Mouse (Mus musculus) testis, adult 2 months (tissue): ENCODE data around the gene Osbpl8. TPM values are rescaled to one million over a fixed set of nuclear protein-coding genes. Genes with fewer than 3 reads are reported as not detected.

ENCODE experiments used
- H3K27ac ChIP-seq: fragments of 200-500 bp; 2 replicates; pipeline ENCODE4 v1.5.1; 2012; ENCODE audit warnings: low read depth, low read length; ENCODE audit not compliant: control insufficient read depth, insufficient read depth
- H3K27me3 ChIP-seq: fragments of 200-500 bp; 2 replicates; pipeline ENCODE4 v1.6.1; 2012; ENCODE audit warnings: mild to moderate bottlenecking, low read length, moderate library complexity; ENCODE audit not compliant: control insufficient read depth, insufficient read depth
- H3K36me3 ChIP-seq: fragments of 200-500 bp; 2 replicates; pipeline ENCODE4 v1.6.1; 2012; ENCODE audit warnings: mild to moderate bottlenecking, low read length; ENCODE audit not compliant: control insufficient read depth, insufficient read depth
- H3K4me1 ChIP-seq: fragments of 200-500 bp; 2 replicates; pipeline ENCODE4 v1.6.1; 2012; ENCODE audit warnings: low read length; ENCODE audit not compliant: control insufficient read depth, insufficient read depth
- H3K4me3 ChIP-seq: fragments of 200-500 bp; 2 replicates; pipeline ENCODE4 v1.5.1; 2012; ENCODE audit warnings: low read depth, mild to moderate bottlenecking, low read length, moderate library complexity, mixed read lengths; ENCODE audit not compliant: control insufficient read depth
- CTCF ChIP-seq: fragments of 200-500 bp; IDR thresholded peaks from 2 replicates; pipeline ENCODE4 v1.5.1; 2012; ENCODE audit warnings: low read depth, mild to moderate bottlenecking, inconsistent platforms, low read length, moderate library complexity; ENCODE audit not compliant: control insufficient read depth, insufficient read depth, insufficient replicate concordance
- POLR2A ChIP-seq: fragments of 200-500 bp; IDR thresholded peaks from 2 replicates; pipeline ENCODE4 v1.6.1; 2012; ENCODE audit warnings: low read depth, mild to moderate bottlenecking, inconsistent platforms, low read length, moderate library complexity; ENCODE audit not compliant: control insufficient read depth
- polyA plus RNA-seq: library from polyadenylated mRNA; depleted of rRNA; stranded (reverse); fragments of >200 nt; gene quantifications from 2 replicates; pipeline ENCODE4 v1.2.3, GENCODE M21; 2012

Gene Osbpl8
- polyA plus RNA-seq, 1 experiment = 4.7 TPM

- no peaks in the 10 kb centered on the region for H3K27me3 ChIP-seq
- no peaks in the 10 kb centered on the region; the same call in none of the 2 replicates for H3K4me1 ChIP-seq
- peak within 1 kb of the TSS; percentile 95 for H3K27ac ChIP-seq
- H3K4me3 ChIP-seq = peak within 1 kb of the TSS; percentile 100
- H3K36me3 ChIP-seq = no peaks in the 10 kb centered on the region
- TF ChIP-seq CTCF = peak; percentile 63; the same call in 1 of the 2 replicates
- TF ChIP-seq POLR2A = peak; percentile 93
These were observed 133.9 kb downstream of the Osbpl8 start, which contains the start of gene Bbs10 for GRCm38 (mm10) chr10:111298140-111299098. Gene Bbs10 (plus strand): TSS chr10:111298679.

DNA sequence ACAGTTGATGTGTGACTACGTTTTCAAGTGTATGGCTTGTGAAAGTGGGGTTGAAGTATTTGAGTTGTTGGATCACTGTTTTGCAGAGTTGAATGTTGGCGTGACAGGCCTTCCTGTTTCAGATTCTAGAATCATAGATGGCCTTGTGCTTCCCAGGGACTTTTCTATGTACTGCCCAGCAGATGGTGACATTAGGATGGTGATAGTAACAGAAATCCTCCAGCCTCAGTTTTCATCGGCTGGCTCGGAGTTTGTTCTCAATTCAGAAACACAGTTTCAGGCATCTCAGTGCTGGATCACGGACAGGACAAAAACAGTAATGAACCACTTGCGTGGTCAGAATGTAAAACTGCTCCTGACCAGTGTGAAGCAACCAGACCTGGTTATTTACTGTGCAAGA, 135.0 kb downstream of the Osbpl8 start:
- Histone ChIP-seq H3K4me3 (no peak overlapping the region; the same call in 1 of the 2 replicates), H3K27me3 (no peaks in the 10 kb centered on the region), H3K27ac (no peak overlapping the region), H3K4me1 (no peaks in the 10 kb centered on the region; the same call in none of the 2 replicates), H3K36me3 (no peaks in the 10 kb centered on the region)
- TF ChIP-seq CTCF (no peak), POLR2A (no peak)

- H3K4me1 ChIP-seq = no peaks in the 10 kb centered on the region; the same call in none of the 2 replicates
- no peak overlapping the region for H3K4me3 ChIP-seq
- H3K27ac ChIP-seq = no peak overlapping the region
- no peak for TF ChIP-seq POLR2A
- no peak for TF ChIP-seq CTCF
- no peaks in the 10 kb centered on the region for H3K27me3 ChIP-seq
- H3K36me3 ChIP-seq = no peaks in the 10 kb centered on the region
These were observed 136.5 kb downstream of the Osbpl8 start for GRCm38 (mm10) chr10:111301041-111301440.

DNA sequence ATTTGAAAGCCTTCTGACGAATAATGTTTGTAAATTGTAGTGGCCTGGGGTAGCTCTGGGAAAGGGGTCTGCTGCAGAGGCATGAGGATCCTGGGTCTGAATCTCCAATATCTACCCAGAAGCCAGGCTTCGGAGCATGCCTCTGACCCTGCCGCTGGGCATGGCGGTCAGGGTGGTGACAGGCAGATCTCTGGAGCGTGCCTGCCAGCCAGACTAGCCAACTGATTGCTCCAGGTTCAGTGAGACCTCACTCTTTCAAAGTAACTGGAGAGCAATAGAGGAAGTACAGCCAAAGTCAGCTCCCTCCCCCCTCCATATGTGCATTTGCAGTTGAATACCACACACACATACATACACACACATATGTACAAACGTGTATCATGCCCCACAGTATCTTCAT, 137.9 kb downstream of the Osbpl8 start:
- no peak for TF ChIP-seq POLR2A
- TF ChIP-seq CTCF = no peak
- Histone ChIP-seq H3K27ac (no peak overlapping the region), H3K4me1 (no peaks in the 10 kb centered on the region; the same call in none of the 2 replicates), H3K27me3 (no peaks in the 10 kb centered on the region), H3K36me3 (no peaks in the 10 kb centered on the region), H3K4me3 (no peak overlapping the region)

- Histone ChIP-seq H3K4me3 (no peak overlapping the region), H3K27ac (no peak overlapping the region), H3K4me1 (no peaks in the 10 kb centered on the region; the same call in 1 of the 2 replicates), H3K36me3 (no peaks in the 10 kb centered on the region; the same call in 1 of the 2 replicates), H3K27me3 (no peaks in the 10 kb centered on the region)
- no peak for TF ChIP-seq CTCF
- no peak for TF ChIP-seq POLR2A
These were observed 144.4 kb downstream of the Osbpl8 start for GRCm38 (mm10) chr10:111308850-111309501.

DNA sequence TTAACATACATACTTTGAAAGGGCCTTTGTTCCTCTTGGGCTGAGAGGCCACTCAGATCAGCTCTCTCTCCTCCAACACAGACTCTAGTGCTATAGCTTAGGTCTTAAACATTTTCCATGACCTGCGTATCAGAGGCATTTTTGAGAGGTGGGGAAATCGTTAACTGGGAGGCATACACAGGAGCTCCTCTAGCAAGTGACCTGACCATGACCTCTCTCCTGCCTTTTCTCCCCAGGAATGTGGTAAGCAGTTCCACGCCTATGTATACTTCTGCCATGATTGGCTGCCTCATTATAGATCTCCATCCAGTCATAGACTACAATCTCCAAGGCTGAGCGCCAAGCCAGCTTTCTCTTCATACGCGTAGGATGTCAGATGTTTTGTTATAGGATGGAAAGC, 148.7 kb downstream of the Osbpl8 start:
- TF ChIP-seq CTCF (no peak), POLR2A (no peak)
- H3K27me3 ChIP-seq = no peaks in the 10 kb centered on the region
- no peak overlapping the region for H3K4me3 ChIP-seq
- H3K27ac ChIP-seq = no peak overlapping the region
- H3K36me3 ChIP-seq = no peaks in the 10 kb centered on the region; the same call in 1 of the 2 replicates
- H3K4me1 ChIP-seq = no peaks in the 10 kb centered on the region; the same call in 1 of the 2 replicates
